Mouse (Mus musculus) layer of hippocampus, postnatal 14 days (tissue): Measurements from ENCODE around the gene Gbx2. TPM values are rescaled to one million over a fixed set of nuclear protein-coding genes. Genes with fewer than 3 reads are reported as not detected.

Experiments
- DNase-seq, 2 experiments: peaks; one replicate each; pipeline ENCODE4 v3.0.0; 2021 to 2022; ENCODE audit warnings: low spot score in 2 of 2, mixed read lengths in 1 of 2
- total RNA-seq, 2 experiments: library from RNA; stranded (reverse); gene quantifications; 2 replicates each; pipeline ENCODE4 v1.2.3; 2021

Gbx2 gene
- total RNA-seq, 2 experiments from 2014 or later: 0.14 TPM; not detected in 1

- DNase-seq: no peak
Measured at GRCm38 (mm10) chr1:89935493-89936348, 4.7 kb upstream of the Gbx2 start.

- no peak for DNase-seq
Measured at GRCm38 (mm10) chr1:89934316-89935260, 3.6 kb upstream of the Gbx2 start.

GRCm38 (mm10) chr1:89933786-89934185 lies 2.8 kb upstream of the Gbx2 start:
- no peak for DNase-seq

- no peak for DNase-seq
Measured at GRCm38 (mm10) chr1:89933028-89933427, 2.0 kb upstream of the Gbx2 start.

GRCm38 (mm10) chr1:89932616-89933015 lies 1.6 kb upstream of the Gbx2 start:
- no peak for DNase-seq

- DNase-seq: no peak
Measured at GRCm38 (mm10) chr1:89932021-89932423, 1.0 kb upstream of the Gbx2 start.

GRCm38 (mm10) chr1:89930551-89930950 lies 428 bp downstream of the Gbx2 start:
- DNase-seq: no peak

GRCm38 (mm10) chr1:89929721-89930505 lies 1.1 kb downstream of the Gbx2 start:
- no peak for DNase-seq

GRCm38 (mm10) chr1:89929181-89929580 lies 1.8 kb downstream of the Gbx2 start:
- no peak for DNase-seq

GRCm38 (mm10) chr1:89928676-89929075 lies 2.3 kb downstream of the Gbx2 start:
- DNase-seq: no peak

GRCm38 (mm10) chr1:89927061-89927661 lies 3.8 kb downstream of the Gbx2 start:
- DNase-seq: no peak

- DNase-seq: no peak
Measured at GRCm38 (mm10) chr1:89926583-89927060, 4.4 kb downstream of the Gbx2 start.

GRCm38 (mm10) chr1:89925501-89926190 lies 5.3 kb downstream of the Gbx2 start:
- DNase-seq: no peak

- no peak for DNase-seq
Measured at GRCm38 (mm10) chr1:89923642-89924020, 7.3 kb downstream of the Gbx2 start.

GRCm38 (mm10) chr1:89922883-89923641 lies 7.9 kb downstream of the Gbx2 start:
- DNase-seq: no peak

- DNase-seq: no peak
Measured at GRCm38 (mm10) chr1:89922282-89922681, 8.7 kb downstream of the Gbx2 start.

- DNase-seq: no peak
Measured at GRCm38 (mm10) chr1:89921806-89922205, 9.2 kb downstream of the Gbx2 start.

GRCm38 (mm10) chr1:89919206-89919605 lies 11.8 kb downstream of the Gbx2 start:
- no peak for DNase-seq

- DNase-seq: no peak
Measured at GRCm38 (mm10) chr1:89918111-89918510, 12.9 kb downstream of the Gbx2 start.
